Mouse (Mus musculus) neural tube, postnatal 0 days (tissue): ENCODE measurements around the gene Tchp. TPM values are rescaled to one million over a fixed set of nuclear protein-coding genes. Genes with fewer than 3 reads are reported as not detected.

ENCODE experiments used
- microRNA-seq: library from miRNA; unstranded; fragments of <30 nt; microRNA quantifications from one replicate; pipeline ENCODE4, GENCODE M21; 2016
- polyA plus RNA-seq: library from polyadenylated mRNA; unstranded; fragments of >200 nt; fragmentation: Nextera tagmentation; extraction: Ambion mirVana; gene quantifications from 2 replicates; pipeline ENCODE4 v1.2.1, GENCODE M21; 2015

The Tchp gene
- 12.3 and 13.2 TPM in 2 replicates for polyA plus RNA-seq

DNA sequence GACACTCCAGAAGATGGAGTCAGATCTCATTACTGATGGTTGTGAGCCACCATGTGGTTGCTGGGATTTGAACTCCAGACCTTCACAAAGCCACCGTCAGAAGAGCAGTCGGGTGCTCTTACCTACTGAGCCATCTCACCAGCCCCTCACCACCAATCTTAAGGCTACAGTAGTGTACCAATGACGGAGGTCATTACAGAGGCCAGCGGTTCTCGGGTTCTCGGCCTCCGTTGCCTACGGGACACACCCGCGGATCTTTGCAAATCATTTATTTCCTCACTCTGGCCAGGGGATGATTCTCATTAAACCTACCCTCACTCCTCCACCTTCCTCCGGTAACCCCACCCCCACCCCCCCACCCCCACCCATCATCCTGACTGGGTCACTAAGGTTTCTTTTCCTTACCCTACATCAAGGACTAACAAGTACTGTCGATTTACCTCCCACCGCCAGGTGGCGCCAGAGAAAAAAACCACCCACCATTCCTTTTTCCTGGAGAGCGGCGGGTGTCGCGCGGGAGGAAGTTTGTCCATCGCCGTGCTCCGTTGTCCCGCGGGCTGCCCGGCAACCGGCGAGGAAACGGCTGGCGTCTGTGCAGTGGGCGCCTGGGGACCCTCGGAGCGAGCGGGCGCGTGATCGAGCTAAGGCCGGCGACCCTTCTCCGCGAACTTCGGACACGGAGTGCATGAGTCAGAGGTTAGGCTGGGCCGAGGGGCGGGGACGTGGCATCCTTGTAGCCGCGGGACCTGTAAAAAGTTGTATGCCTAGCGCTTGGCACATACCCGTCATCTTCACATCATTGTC, at the start of gene Tchp:
Gene Tchp (plus strand): TSS at position 496 of the 804 bp plus-strand sequence.

DNA sequence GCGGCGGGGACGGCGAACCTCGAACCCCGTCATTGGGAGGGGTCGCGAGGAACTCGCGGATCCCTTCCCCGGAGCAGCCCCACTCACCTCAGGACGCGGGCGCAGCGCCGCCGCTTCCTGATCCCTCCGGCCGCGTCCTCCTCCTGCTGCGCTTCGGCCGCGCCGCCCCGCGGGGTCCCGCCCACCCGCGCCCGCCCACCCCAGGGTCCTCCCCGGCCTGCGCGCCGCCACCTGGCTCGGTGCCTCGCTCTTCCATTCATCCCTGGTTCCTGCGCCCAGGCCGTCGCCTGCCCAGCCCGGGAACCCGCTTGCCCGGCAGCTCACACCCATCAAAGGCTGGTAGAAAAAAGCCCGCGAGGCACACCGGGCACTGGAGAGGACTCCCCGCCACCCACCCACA, 49.3 kb upstream of the Tchp start, which contains the start of gene Trpv4:
Gene Trpv4 (minus strand): TSS at position 167 of the 400 bp plus-strand sequence.

DNA sequence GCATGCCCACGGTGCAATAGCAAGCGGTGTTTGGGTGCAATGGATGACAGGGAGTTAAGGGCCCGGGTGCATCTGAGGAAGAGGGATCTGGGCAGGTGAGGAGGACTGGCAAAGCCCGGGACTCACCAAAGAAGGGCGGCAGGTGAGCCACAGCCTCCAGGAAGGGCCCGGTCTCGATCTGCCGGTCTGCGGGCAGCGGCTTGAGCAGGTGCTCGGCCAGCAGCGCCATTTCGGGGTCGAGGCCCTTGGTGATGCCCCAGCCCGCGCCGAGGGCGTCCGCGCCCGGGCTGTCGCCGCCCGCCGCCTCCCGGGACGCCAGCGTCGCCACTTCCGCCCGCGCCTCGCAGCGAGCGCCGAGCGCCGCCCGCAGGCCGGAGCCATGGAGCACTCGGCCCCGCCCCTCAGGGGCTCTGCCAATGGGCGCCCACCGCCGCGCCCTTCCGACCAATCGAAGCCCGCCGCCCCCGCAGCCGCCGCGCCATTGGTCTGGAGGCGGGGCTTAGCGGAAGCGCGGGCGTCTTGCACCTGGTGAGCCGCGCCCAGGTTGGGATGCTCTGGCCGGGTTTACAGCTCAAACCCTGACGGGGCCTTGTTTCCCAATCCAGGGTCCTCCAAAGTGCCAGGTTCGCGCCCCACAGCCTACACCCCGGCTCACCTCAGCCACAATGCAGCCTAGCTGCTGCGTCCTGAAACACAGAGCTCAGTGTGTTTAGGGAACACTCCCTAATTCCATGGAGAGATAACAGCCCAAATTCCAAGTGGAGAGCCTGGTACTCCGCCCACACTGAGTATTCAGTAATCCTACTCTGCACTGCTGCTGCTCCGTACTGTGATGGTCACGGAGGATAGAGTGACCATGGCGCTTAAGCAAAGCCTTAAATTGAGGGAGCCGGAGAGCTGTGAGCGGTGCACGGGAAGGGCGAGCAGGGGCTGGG, 16.7 kb upstream of the Tchp start, which contains the start of gene Gltp:
Gene Gltp (minus strand): TSS at position 352 of the 935 bp plus-strand sequence.

Small RNA genes within 50 kb of the gene (microRNA-seq; reads per million reads assigned to microRNA genes)
- gene Mir7028 = not detected

Other genes with a start within 250 kb of the Tchp start
- 4.0 and 5.4 TPM in 2 replicates for gene Fam222a, start 139.7 kb upstream of the Tchp start, polyA plus RNA-seq
- 1.1 and 1.5 TPM in 2 replicates for gene Trpv4, start 49.3 kb upstream of the Tchp start, polyA plus RNA-seq
- 58.5 and 67.5 TPM in 2 replicates for gene Gltp, start 16.8 kb upstream of the Tchp start, polyA plus RNA-seq
- 29.3 and 30.6 TPM in 2 replicates for gene Ankrd13a, start 66.9 kb downstream of the Tchp start, polyA plus RNA-seq
- gene Git2, start 67.8 kb downstream of the Tchp start, polyA plus RNA-seq = 33.4 and 38.9 TPM in 2 replicates
- 337 and 360 TPM in 2 replicates for gene 1500011B03Rik, start 115.7 kb downstream of the Tchp start, polyA plus RNA-seq
- gene 4930519G04Rik, start 145.9 kb downstream of the Tchp start, polyA plus RNA-seq = not detected in 2 replicates
- gene Gm9936, start 150.9 kb downstream of the Tchp start, polyA plus RNA-seq = 2.0 and 2.6 TPM in 2 replicates
- 6.6 and 7.8 TPM in 2 replicates for gene Oasl2, start 189.2 kb downstream of the Tchp start, polyA plus RNA-seq
- gene Oasl1, start 215.5 kb downstream of the Tchp start, polyA plus RNA-seq = 0.27 and 1.3 TPM in 2 replicates
- gene 2210016L21Rik, start 234.4 kb downstream of the Tchp start, polyA plus RNA-seq = 220 and 232 TPM in 2 replicates